Mouse (Mus musculus) retina, embryonic 14.5 days (tissue): ENCODE measurements around the gene Kcnma1.

Experiments
- DNase-seq: peaks from one replicate; pipeline ENCODE4 v3.0.0-alpha.2; 2015; ENCODE audit warnings: low spot score

Kcnma1 gene

GRCm38 (mm10) chr14:23684463-23685066 lies 329.7 kb downstream of the Kcnma1 start:
- peak; percentile 11 for DNase-seq

- no peak for DNase-seq
Observed at GRCm38 (mm10) chr14:23682758-23683157, 331.5 kb downstream of the Kcnma1 start.

- DNase-seq, result peak; percentile 50
Observed at GRCm38 (mm10) chr14:23679378-23679777, 334.9 kb downstream of the Kcnma1 start.

GRCm38 (mm10) chr14:23666420-23666819 lies 347.9 kb downstream of the Kcnma1 start:
- DNase-seq, result no peak

GRCm38 (mm10) chr14:23651682-23652081 lies 362.6 kb downstream of the Kcnma1 start:
- DNase-seq, result no peak

GRCm38 (mm10) chr14:23650126-23650525 lies 364.2 kb downstream of the Kcnma1 start:
- no peak for DNase-seq

GRCm38 (mm10) chr14:23645361-23646063 lies 368.8 kb downstream of the Kcnma1 start:
- peak; percentile 10 for DNase-seq

GRCm38 (mm10) chr14:23643162-23643561 lies 371.1 kb downstream of the Kcnma1 start:
- no peak for DNase-seq

- DNase-seq, result no peak
Observed at GRCm38 (mm10) chr14:23640665-23641064, 373.6 kb downstream of the Kcnma1 start.

- DNase-seq, result no peak
Observed at GRCm38 (mm10) chr14:23638078-23638695, 376.1 kb downstream of the Kcnma1 start.

- peak; percentile 13 for DNase-seq
Observed at GRCm38 (mm10) chr14:23635903-23636302, 378.4 kb downstream of the Kcnma1 start.

- no peak for DNase-seq
Observed at GRCm38 (mm10) chr14:23633011-23633595, 381.2 kb downstream of the Kcnma1 start.

- no peak for DNase-seq
Observed at GRCm38 (mm10) chr14:23626925-23627324, 387.4 kb downstream of the Kcnma1 start.

- DNase-seq, result no peak
Observed at GRCm38 (mm10) chr14:23626114-23626513, 388.2 kb downstream of the Kcnma1 start.

- no peak for DNase-seq
Observed at GRCm38 (mm10) chr14:23625436-23625835, 388.9 kb downstream of the Kcnma1 start.

GRCm38 (mm10) chr14:23624455-23624854 lies 389.8 kb downstream of the Kcnma1 start:
- DNase-seq, result no peak

- no peak for DNase-seq
Observed at GRCm38 (mm10) chr14:23620685-23621084, 393.6 kb downstream of the Kcnma1 start.

- no peak for DNase-seq
Observed at GRCm38 (mm10) chr14:23618973-23619372, 395.3 kb downstream of the Kcnma1 start.

GRCm38 (mm10) chr14:23618081-23618480 lies 396.2 kb downstream of the Kcnma1 start:
- DNase-seq, result no peak

- no peak for DNase-seq
Observed at GRCm38 (mm10) chr14:23610054-23610453, 404.2 kb downstream of the Kcnma1 start.

GRCm38 (mm10) chr14:23605740-23606139 lies 408.6 kb downstream of the Kcnma1 start:
- no peak for DNase-seq

- DNase-seq, result no peak
Observed at GRCm38 (mm10) chr14:23602937-23603336, 411.4 kb downstream of the Kcnma1 start.

- DNase-seq, result no peak
Observed at GRCm38 (mm10) chr14:23602054-23602453, 412.2 kb downstream of the Kcnma1 start.
